13 mouse cellular contexts compared by ENCODE assay signal in the genomic region with DNA sequence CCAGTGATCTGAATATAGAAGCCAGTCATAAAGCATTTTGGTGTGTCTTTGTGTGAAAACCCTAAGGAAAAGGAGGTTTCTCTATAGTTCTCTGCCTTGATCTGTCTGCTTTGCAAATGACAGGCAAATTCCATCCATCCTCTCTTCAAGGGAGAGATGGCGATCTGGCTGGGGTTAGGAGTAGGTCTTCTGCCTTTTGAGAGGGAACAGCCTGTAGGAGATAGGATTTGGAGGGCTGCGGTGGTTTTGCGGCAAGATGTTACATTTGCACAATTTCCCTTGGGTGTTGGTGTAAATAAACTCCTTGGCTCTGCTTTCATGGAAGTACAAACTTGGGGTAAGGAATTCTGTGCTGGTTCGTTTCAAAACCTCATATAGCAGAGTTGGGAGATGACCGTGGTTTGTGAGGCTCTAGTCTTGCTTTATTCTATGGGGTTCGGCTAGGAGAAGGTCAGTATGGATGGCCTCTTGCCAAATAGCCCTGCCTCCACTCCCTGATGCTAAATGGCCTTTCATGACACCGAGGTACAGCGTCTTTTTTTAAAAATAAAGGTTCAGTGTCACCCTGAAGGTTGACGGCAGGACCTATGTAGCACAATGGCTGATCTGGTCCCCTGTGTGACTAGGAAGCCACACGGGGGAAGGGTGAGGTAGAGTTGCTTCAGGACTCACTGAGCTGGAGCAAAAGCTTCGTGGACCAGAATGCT.
DNase-seq lines count a peak whose midpoint lies in the region; ATAC-seq and TF ChIP-seq lines count a peak whose summit lies in the region.
"Had no signal": no experiment of that assay in that cellular context is flagged by ENCODE, and none has a peak within 500 bp of the region (broad histone marks: within the 10 kb centered on the region; RNA-seq: fewer than 3 reads in every experiment).

No protein-coding gene starts in this region.

- H3K9me3 ChIP-seq in neural tube, embryonic 11.5 days (ENCODE audit: control insufficient read depth, low read length) = no peaks in the 10 kb centered on the region
- no peaks in the 10 kb centered on the region for H3K9me3 ChIP-seq in hindbrain, postnatal 0 days (ENCODE audit: low read length)
- H3K9me3 ChIP-seq: stomach, embryonic 15.5 days had no signal

- WGBS in neural tube, embryonic 11.5 days = 81% methylated on average over 11 of the region's 11 CpGs
- WGBS in hindbrain, postnatal 0 days = 41% methylated on average over 11 of the region's 11 CpGs
- WGBS in olfactory bulb, adult 2 months = 45% methylated on average over 11 of the region's 11 CpGs

- no peak for TF ChIP-seq CTCF in hindbrain, postnatal 0 days (IDR thresholded peaks at IDR 0.05; ENCODE audit: low read depth)
- TF ChIP-seq CTCF in olfactory bulb, adult 2 months (IDR thresholded peaks at IDR 0.05; ENCODE audit: insufficient read depth, low read depth, low read length) = no peak

- no peak overlapping the region; the same call in 1 of the 2 replicates for H3K9ac ChIP-seq in neural tube, embryonic 11.5 days (ENCODE audit: low read length)
- H3K9ac ChIP-seq in hindbrain, postnatal 0 days (replicated peaks; ENCODE audit: low read length) = peak overlapping the region; percentile 59
- H3K9ac ChIP-seq: liver, embryonic 14.5 days; stomach, embryonic 15.5 days had no signal

- H3K36me3 ChIP-seq in neural tube, embryonic 11.5 days (ENCODE audit: control insufficient read depth, insufficient read depth, low read length) = no peaks in the 10 kb centered on the region
- no peaks in the 10 kb centered on the region for H3K36me3 ChIP-seq in hindbrain, postnatal 0 days (ENCODE audit: insufficient read depth, low read length)
- H3K36me3 ChIP-seq: stomach, embryonic 15.5 days had no signal

- H3K4me3 ChIP-seq in neural tube, embryonic 11.5 days (ENCODE audit: low read depth, low read length) = peak overlapping the region; percentile 36; the same call in 1 of the 2 replicates
- peak overlapping the region; percentile 41 for H3K4me3 ChIP-seq in hindbrain, postnatal 0 days (ENCODE audit: low read length)
- H3K4me3 ChIP-seq in olfactory bulb, adult 2 months (ENCODE audit: insufficient read depth, low read depth, low read length) = peak overlapping the region; percentile 45
- H3K4me3 ChIP-seq: stomach, embryonic 15.5 days had no signal

- H3K4me2 ChIP-seq in neural tube, embryonic 11.5 days (ENCODE audit: low read depth) = peak overlapping the region; percentile 64
- H3K4me2 ChIP-seq in hindbrain, postnatal 0 days (ENCODE audit: low read depth, low read length) = peak overlapping the region; percentile 67
- H3K4me2 ChIP-seq: stomach, embryonic 15.5 days had no signal

- no peak overlapping the region for H3K27ac ChIP-seq in neural tube, embryonic 11.5 days (ENCODE audit: low read depth, low read length)
- peak overlapping the region; percentile 89 for H3K27ac ChIP-seq in hindbrain, postnatal 0 days
- H3K27ac ChIP-seq in olfactory bulb, adult 2 months (ENCODE audit: insufficient read depth, low read depth, low read length) = peak overlapping the region; percentile 89
- H3K27ac ChIP-seq: liver, embryonic 14.5 days; macrophage; stomach, embryonic 15.5 days had no signal

- H3K27me3 ChIP-seq in neural tube, embryonic 11.5 days (ENCODE audit: control insufficient read depth, insufficient read depth, low read length) = no peaks in the 10 kb centered on the region
- no peaks in the 10 kb centered on the region for H3K27me3 ChIP-seq in hindbrain, postnatal 0 days (ENCODE audit: insufficient read depth, low read length)
- H3K27me3 ChIP-seq: stomach, embryonic 15.5 days had no signal

- DNase-seq in adrenal gland, adult 2 months = peak; percentile 20
- no peak for DNase-seq in adrenal gland, postnatal 25 days
- no peak for DNase-seq in neural tube, embryonic 11.5 days (ENCODE audit: low spot score)
- no peak for DNase-seq in neural tube, embryonic 10.5 days (ENCODE audit: extremely low spot score, low spot score)
- DNase-seq in hindbrain, postnatal 0 days (ENCODE audit: low spot score) = no peak
- no peak for DNase-seq in lung, postnatal 36 days
- no peak for DNase-seq in kidney, postnatal 10 days
- DNase-seq: gastrocnemius, postnatal 36 days; right cerebral cortex, postnatal 4 days had no signal

- no peak for ATAC-seq in neural tube, embryonic 11.5 days (ENCODE audit: insufficient read depth, low FRiP score, low TSS enrichment)
- no peak; the same call in 1 of the 2 replicates for ATAC-seq in hindbrain, postnatal 0 days

- H3K4me1 ChIP-seq in neural tube, embryonic 11.5 days (ENCODE audit: control insufficient read depth, insufficient read depth, low read length) = peaks cover 19% of the 10 kb centered on the region
- H3K4me1 ChIP-seq in hindbrain, postnatal 0 days (ENCODE audit: insufficient read depth, low read length) = peaks cover 22% of the 10 kb centered on the region; the same call in 1 of the 2 replicates
- peaks cover 18% of the 10 kb centered on the region for H3K4me1 ChIP-seq in olfactory bulb, adult 2 months (ENCODE audit: control insufficient read depth, insufficient read depth, low read length)

- no peak for TF ChIP-seq POLR2A in olfactory bulb, adult 2 months (IDR thresholded peaks at IDR 0.05; ENCODE audit: insufficient read depth, low read depth, low read length)
